Mouse (Mus musculus): ENCODE data around the gene Panx1. TPM values are rescaled to one million over a fixed set of nuclear protein-coding genes. Genes with fewer than 3 reads are reported as not detected.

Gene Panx1
- total RNA-seq, 1 experiment, result 25.0 TPM

DNA sequence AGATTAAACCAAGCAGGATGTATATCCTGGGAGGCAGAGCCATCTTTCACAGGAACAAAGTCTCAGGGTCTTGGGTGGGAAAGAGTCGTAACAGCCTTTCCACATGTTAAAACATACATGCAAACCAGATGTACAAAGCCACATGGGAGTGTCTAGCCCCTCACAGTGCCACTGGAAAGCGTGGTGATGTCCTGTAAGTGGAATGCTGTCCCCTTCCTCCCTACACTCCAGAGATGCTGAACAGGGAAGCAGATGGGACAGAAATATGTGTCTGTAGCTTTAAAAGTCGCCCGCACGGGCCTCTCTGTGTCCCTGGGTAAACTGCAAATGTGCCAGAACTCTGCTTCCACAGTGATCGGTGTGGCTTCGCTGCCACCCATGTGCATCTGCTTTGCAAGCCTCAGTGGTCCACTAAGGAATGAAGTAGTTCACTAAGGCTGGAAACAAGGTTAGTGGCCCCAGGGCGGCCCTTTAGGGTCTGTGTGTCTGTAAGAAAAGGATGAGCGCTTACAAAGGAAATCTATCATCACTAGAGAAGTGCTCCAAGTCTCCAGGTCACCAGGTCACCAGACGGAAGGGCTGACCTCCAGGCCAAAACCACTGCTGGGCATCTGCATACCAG, 41.5 kb downstream of the Panx1 start:
- Histone ChIP-seq H3K4me3 (ENCODE audit: insufficient read depth in 1 of 2, low read depth in 1 of 2, low read length in 2 of 2, poor library complexity in 1 of 2, severe bottlenecking in 1 of 2) (no peak overlapping the region; a peak in 1 of 4 replicates), H3K9ac (ENCODE audit: insufficient read depth, low read depth, low read length, poor library complexity, severe bottlenecking) (no peak overlapping the region), H3K27ac (ENCODE audit: insufficient read depth, low read depth, low read length, poor library complexity, severe bottlenecking) (no peak overlapping the region), H3K36me3 (ENCODE audit: control insufficient read depth, insufficient read depth, low read length, poor library complexity, severe bottlenecking) (0 out of 2 replicates have a peak, but pooled peaks cover 2% of the 10 kb centered on the region), H3K9me3 (ENCODE audit: control insufficient read depth, insufficient read depth, low read depth, low read length) (no peaks in the 10 kb centered on the region), H3K4me1 (ENCODE audit: control insufficient read depth in 2 of 2, insufficient read depth in 2 of 2, low read length in 2 of 2, poor library complexity in 1 of 2) (no peaks in the 10 kb centered on the region; a peak in 1 of 4 replicates)
- no peak for TF ChIP-seq CHD2 (IDR thresholded peaks at IDR 0.05; ENCODE audit: low read depth, low read length)
- no peak for TF ChIP-seq MAFK (IDR thresholded peaks at IDR 0.05; ENCODE audit: insufficient read depth, low read depth, low read length)
- no peak for TF ChIP-seq HCFC1 (IDR thresholded peaks at IDR 0.05; ENCODE audit: borderline replicate concordance, insufficient read depth, low read length)
- no peak for TF ChIP-seq ZC3H11A (IDR thresholded peaks at IDR 0.05; ENCODE audit: borderline replicate concordance, low read depth, low read length)
- TF ChIP-seq ZNF384 (IDR thresholded peaks at IDR 0.05; ENCODE audit: low read depth, low read length), result no peak
- in situ Hi-C loops (cut with MboI; ENCODE audit: low sequenced_read_pairs in 2 of 2, unreplicated experiment in 2 of 2), result loop anchor here in 1 of 2 experiments (25.0 kb wide), 1 partner anchor 141 kb away; the partner anchor contains the start of gene Gpr83
- DNase-seq (ENCODE audit: low read depth, low spot score), result no peak

DNA sequence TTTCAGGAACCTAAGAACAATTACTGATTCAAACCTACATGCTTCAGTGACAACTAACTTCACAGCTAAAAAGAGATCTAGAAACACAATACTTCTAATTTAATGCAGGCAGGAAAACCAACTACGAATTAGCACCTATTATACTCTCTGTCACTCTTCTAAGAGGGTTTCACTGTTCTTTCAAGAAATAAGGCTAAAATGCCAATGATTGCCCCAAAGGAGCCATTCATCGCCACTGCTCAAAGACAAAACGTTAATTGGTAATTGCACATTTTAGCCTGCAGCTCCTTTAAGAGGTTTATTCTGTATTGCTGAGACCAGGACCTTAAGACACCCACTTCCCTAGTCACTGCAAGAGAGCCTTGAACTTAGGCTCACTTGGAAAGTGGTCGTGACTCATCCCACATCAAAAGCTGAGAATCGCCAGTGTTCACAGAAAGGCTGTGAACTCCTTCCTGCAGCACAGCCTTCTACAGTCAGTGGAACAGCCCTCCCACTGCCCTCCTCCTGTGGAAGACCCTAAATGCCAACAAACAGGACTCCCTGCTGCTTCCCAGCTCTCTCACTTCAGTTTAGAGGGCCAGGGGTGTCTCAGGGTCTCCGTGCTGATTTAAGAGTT, 42.2 kb downstream of the Panx1 start:
- Histone ChIP-seq H3K9ac (ENCODE audit: insufficient read depth, low read depth, low read length, poor library complexity, severe bottlenecking) (no peak overlapping the region), H3K36me3 (ENCODE audit: control insufficient read depth, insufficient read depth, low read length, poor library complexity, severe bottlenecking) (0 out of 2 replicates have a peak, but pooled peaks cover 2% of the 10 kb centered on the region), H3K27ac (ENCODE audit: insufficient read depth, low read depth, low read length, poor library complexity, severe bottlenecking) (no peak overlapping the region), H3K4me1 (ENCODE audit: control insufficient read depth in 2 of 2, insufficient read depth in 2 of 2, low read length in 2 of 2, poor library complexity in 1 of 2) (no peaks in the 10 kb centered on the region; a peak in 1 of 4 replicates), H3K4me3 (ENCODE audit: insufficient read depth in 1 of 2, low read depth in 1 of 2, low read length in 2 of 2, poor library complexity in 1 of 2, severe bottlenecking in 1 of 2) (no peak overlapping the region), H3K9me3 (ENCODE audit: control insufficient read depth, insufficient read depth, low read depth, low read length) (no peaks in the 10 kb centered on the region)
- in situ Hi-C loops (cut with MboI; ENCODE audit: low sequenced_read_pairs in 2 of 2, unreplicated experiment in 2 of 2), result loop anchor here in 1 of 2 experiments (25.0 kb wide), 1 partner anchor 141 kb away; the partner anchor contains the start of gene Gpr83
- no peak for DNase-seq (ENCODE audit: low read depth, low spot score)
- TF ChIP-seq ZC3H11A (IDR thresholded peaks at IDR 0.05; ENCODE audit: borderline replicate concordance, low read depth, low read length) (no peak), ZNF384 (IDR thresholded peaks at IDR 0.05; ENCODE audit: low read depth, low read length) (no peak), MAFK (IDR thresholded peaks at IDR 0.05; ENCODE audit: insufficient read depth, low read depth, low read length) (no peak), CHD2 (IDR thresholded peaks at IDR 0.05; ENCODE audit: low read depth, low read length) (no peak), HCFC1 (IDR thresholded peaks at IDR 0.05; ENCODE audit: borderline replicate concordance, insufficient read depth, low read length) (no peak)

DNA sequence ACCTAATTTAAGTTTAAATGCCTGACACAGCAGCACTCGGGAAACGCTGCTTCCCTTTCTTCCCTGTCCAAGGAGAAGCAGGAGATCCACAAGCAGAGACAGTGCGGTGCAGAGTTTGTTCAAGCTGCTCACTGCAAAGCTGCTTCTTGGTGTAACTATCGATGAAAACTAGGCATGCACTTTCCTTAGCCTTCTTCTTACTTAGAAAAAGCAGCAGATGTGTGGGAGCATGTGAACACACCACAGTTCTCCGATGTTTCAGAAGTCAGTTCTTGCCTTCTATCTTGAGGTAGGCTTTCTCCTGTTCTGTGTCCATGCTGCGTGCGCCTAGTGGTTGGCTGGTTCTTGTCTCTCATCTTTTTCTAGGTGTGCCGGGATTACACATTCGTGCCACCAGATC, 46.5 kb downstream of the Panx1 start:
- no peaks in the 10 kb centered on the region for H3K9me3 ChIP-seq (ENCODE audit: control insufficient read depth, insufficient read depth, low read depth, low read length)
- DNase-seq (ENCODE audit: low read depth, low spot score), result no peak

DNA sequence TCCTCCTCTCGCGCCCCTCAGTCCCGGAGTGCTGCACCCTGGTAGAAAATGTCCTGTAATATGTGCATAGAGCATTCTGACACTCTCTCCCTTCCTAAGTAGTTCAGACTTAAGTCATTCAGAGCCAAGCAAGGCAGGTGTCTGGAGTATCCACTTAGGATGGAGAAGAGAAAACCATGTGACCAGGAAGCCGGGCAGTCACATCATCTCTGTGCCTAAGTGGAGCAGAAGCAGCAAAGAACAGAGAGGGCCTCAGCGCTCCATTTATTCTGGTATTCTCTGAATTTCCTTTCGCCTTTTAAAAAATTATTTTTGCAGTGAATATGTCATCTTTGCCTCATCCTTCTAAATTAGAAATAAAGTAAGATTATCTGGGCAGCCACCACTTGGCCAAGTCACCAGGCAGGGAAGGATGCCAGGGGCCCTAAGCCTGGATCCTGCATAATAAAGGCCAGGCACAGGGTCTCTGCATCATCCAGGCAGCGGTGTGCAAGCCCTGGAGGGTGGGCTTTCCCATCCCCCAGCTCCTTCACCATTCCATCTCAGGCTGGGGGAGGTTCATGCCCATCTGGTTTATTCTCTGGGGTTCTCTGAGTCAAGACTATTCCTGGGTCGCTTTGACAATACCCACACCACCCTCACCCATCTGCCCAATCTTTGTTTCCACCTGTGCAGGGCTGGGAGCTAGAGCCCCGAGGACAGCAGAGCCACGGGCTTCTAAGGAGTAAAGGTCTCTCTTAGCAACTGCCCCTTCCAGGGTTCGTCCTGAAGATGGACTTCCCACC, 47.8 kb downstream of the Panx1 start:
- TF ChIP-seq CHD2 (IDR thresholded peaks at IDR 0.05; ENCODE audit: low read depth, low read length) (no peak), HCFC1 (IDR thresholded peaks at IDR 0.05; ENCODE audit: borderline replicate concordance, insufficient read depth, low read length) (no peak), ZC3H11A (IDR thresholded peaks at IDR 0.05; ENCODE audit: borderline replicate concordance, low read depth, low read length) (no peak), ZNF384 (IDR thresholded peaks at IDR 0.05; ENCODE audit: low read depth, low read length) (no peak), MAFK (IDR thresholded peaks at IDR 0.05; ENCODE audit: insufficient read depth, low read depth, low read length) (no peak)
- Histone ChIP-seq H3K36me3 (ENCODE audit: control insufficient read depth, insufficient read depth, low read length, poor library complexity, severe bottlenecking) (no peaks in the 10 kb centered on the region), H3K4me1 (ENCODE audit: control insufficient read depth in 2 of 2, insufficient read depth in 2 of 2, low read length in 2 of 2, poor library complexity in 1 of 2) (no peaks in the 10 kb centered on the region), H3K4me3 (ENCODE audit: insufficient read depth in 1 of 2, low read depth in 1 of 2, low read length in 2 of 2, poor library complexity in 1 of 2, severe bottlenecking in 1 of 2) (no peak overlapping the region), H3K9me3 (ENCODE audit: control insufficient read depth, insufficient read depth, low read depth, low read length) (no peaks in the 10 kb centered on the region), H3K27ac (ENCODE audit: insufficient read depth, low read depth, low read length, poor library complexity, severe bottlenecking) (no peak overlapping the region), H3K9ac (ENCODE audit: insufficient read depth, low read depth, low read length, poor library complexity, severe bottlenecking) (no peak overlapping the region)
- DNase-seq (ENCODE audit: low read depth, low spot score), result no peak
- in situ Hi-C loops (cut with MboI; ENCODE audit: low sequenced_read_pairs in 2 of 2, unreplicated experiment in 2 of 2), result no loop called here

More for the DNA sequence above, 46.5 kb downstream of the Panx1 start:
- TF ChIP-seq CHD2 (IDR thresholded peaks at IDR 0.05; ENCODE audit: low read depth, low read length), result no peak
- no peak for TF ChIP-seq MAFK (IDR thresholded peaks at IDR 0.05; ENCODE audit: insufficient read depth, low read depth, low read length)
- H3K9ac ChIP-seq (ENCODE audit: insufficient read depth, low read depth, low read length, poor library complexity, severe bottlenecking), result no peak overlapping the region
- no peak overlapping the region for H3K4me3 ChIP-seq (ENCODE audit: insufficient read depth in 1 of 2, low read depth in 1 of 2, low read length in 2 of 2, poor library complexity in 1 of 2, severe bottlenecking in 1 of 2)
- in situ Hi-C loops (cut with MboI; ENCODE audit: low sequenced_read_pairs in 2 of 2, unreplicated experiment in 2 of 2), result no loop called here
- no peaks in the 10 kb centered on the region for H3K36me3 ChIP-seq (ENCODE audit: control insufficient read depth, insufficient read depth, low read length, poor library complexity, severe bottlenecking)
- no peaks in the 10 kb centered on the region; a peak in 1 of 4 replicates for H3K4me1 ChIP-seq (ENCODE audit: control insufficient read depth in 2 of 2, insufficient read depth in 2 of 2, low read length in 2 of 2, poor library complexity in 1 of 2)
- no peak overlapping the region for H3K27ac ChIP-seq (ENCODE audit: insufficient read depth, low read depth, low read length, poor library complexity, severe bottlenecking)

Data from ES-E14 (cell line).